Mouse (Mus musculus) olfactory bulb, adult 2 months (tissue): ENCODE data around the gene Ifnk.

Source experiments
- CTCF ChIP-seq: fragments of 200-500 bp; IDR thresholded peaks from 2 replicates; pipeline ENCODE4 v1.5.1; 2012; ENCODE audit warnings: low read depth, mild to moderate bottlenecking, low read length, moderate library complexity; ENCODE audit not compliant: insufficient read depth
- POLR2A ChIP-seq: fragments of 200-500 bp; IDR thresholded peaks from 2 replicates; pipeline ENCODE4 v1.6.1; 2012; ENCODE audit warnings: mild to moderate bottlenecking, low read depth, low read length, moderate library complexity; ENCODE audit not compliant: insufficient read depth

GRCm38 (mm10) chr4:35140317-35140716 is 11.5 kb upstream of the Ifnk start:
- no peak for TF ChIP-seq POLR2A
- no peak for TF ChIP-seq CTCF
